ENCODE assay signal across 1 mouse cellular context in the genomic region with DNA sequence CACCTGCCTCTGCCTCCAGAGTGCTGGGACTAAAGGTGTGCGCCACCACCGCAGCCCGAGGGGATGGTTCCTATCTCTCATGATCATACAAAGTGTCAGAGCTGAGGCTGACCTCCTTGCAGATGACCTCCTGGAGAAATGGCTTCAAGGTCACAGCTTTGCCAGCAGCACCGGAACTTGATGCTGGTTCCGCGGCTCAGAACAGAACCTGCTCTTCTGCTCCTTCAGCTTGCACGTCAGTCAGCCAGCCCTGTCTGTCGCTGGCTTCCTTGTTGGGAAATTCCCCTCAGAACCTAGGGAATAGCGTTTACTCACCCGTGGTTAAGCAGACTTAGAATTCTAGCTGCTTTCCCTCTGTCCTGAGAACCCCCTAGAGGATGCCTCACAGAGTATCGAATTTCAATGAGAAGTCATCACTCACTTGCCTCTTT.
TF ChIP-seq lines count a peak whose summit lies in the region.

No protein-coding gene starts in this region.

TF ChIP-seq in CH12.LX, 34 proteins besides CTCF, POLR2A, EP300 and RAD21 (continued from another document):
- TF ChIP-seq NRF1 (IDR thresholded peaks at IDR 0.05; ENCODE audit: low read depth, low read length) (0 out of 2 replicates have a peak, but pooled peaks have one; percentile 27), TCF12 (IDR thresholded peaks at IDR 0.05; ENCODE audit: low read depth, low read length) (peak; percentile 43; the same call in 1 of the 2 replicates), PAX5 (IDR thresholded peaks at IDR 0.05; ENCODE audit: low read length) (no peak), ETS1 (conservative IDR thresholded peaks at IDR 0.05; ENCODE audit: low read depth, low read length) (peak; percentile 70), CHD1 (IDR thresholded peaks at IDR 0.05; ENCODE audit: low read depth, low read length) (no peak), JUN (IDR thresholded peaks at IDR 0.05; ENCODE audit: insufficient read depth, low read depth, low read length) (no peak), SIN3A (IDR thresholded peaks at IDR 0.05; ENCODE audit: low read length) (peak; percentile 76), ZKSCAN1 (IDR thresholded peaks at IDR 0.05; ENCODE audit: borderline replicate concordance, low read depth, low read length) (no peak), MXI1 (IDR thresholded peaks at IDR 0.05; ENCODE audit: low read depth, low read length) (peak; percentile 52; the same call in 1 of the 2 replicates), MAZ (IDR thresholded peaks at IDR 0.05; ENCODE audit: low read depth, low read length) (no peak), IRF4 (IDR thresholded peaks at IDR 0.05; ENCODE audit: low read depth, low read length) (peak; percentile 34; the same call in 1 of the 2 replicates), JUND (conservative IDR thresholded peaks at IDR 0.05; ENCODE audit: low read depth, low read length) (no peak), RCOR1 (conservative IDR thresholded peaks at IDR 0.05; ENCODE audit: low read depth, low read length) (no peak), POLR2AphosphoS2 (IDR thresholded peaks at IDR 0.05; ENCODE audit: low read depth, low read length) (no peak), ELF1 (IDR thresholded peaks at IDR 0.05; ENCODE audit: low read depth, low read length) (peak; percentile 66), MAX (IDR thresholded peaks at IDR 0.05; ENCODE audit: low read length) (0 out of 2 replicates have a peak, but pooled peaks have one; percentile 0), ZNF384 (IDR thresholded peaks at IDR 0.05; ENCODE audit: low read depth, low read length) (no peak), USF1 (IDR thresholded peaks at IDR 0.05; ENCODE audit: low read depth, low read length) (no peak), HCFC1 (IDR thresholded peaks at IDR 0.05; ENCODE audit: low read depth, low read length) (no peak), ZMIZ1 (IDR thresholded peaks at IDR 0.05; ENCODE audit: low read depth, low read length) (no peak)
